Mouse (Mus musculus) hindbrain, postnatal 0 days (tissue): ENCODE data around the gene Cyp1b1. TPM values are rescaled to one million over a fixed set of nuclear protein-coding genes. Genes with fewer than 3 reads are reported as not detected.

ENCODE experiments used
- ATAC-seq: fragments of 200-750 bp; cut with Nextera tagmentation; 2 replicates; pipeline ENCODE4 v1.8.0; 2017; ENCODE audit warnings: mild to moderate bottlenecking, moderate TSS enrichment, moderate library complexity
- DNase-seq: peaks from one replicate; pipeline ENCODE4 v3.0.0-alpha.2; 2015; ENCODE audit warnings: low spot score
- H3K27ac ChIP-seq: fragments of 300-500 bp; sonication (generic); 2 replicates; pipeline ENCODE4 v1.5.1; 2014; ENCODE audit warnings: mild to moderate bottlenecking
- H3K27me3 ChIP-seq: fragments of 300-500 bp; sonication (generic); 2 replicates; pipeline ENCODE4 v1.6.1; 2014; ENCODE audit warnings: low read length, mixed read lengths; ENCODE audit not compliant: insufficient read depth
- H3K36me3 ChIP-seq: fragments of 300-500 bp; sonication (generic); 2 replicates; pipeline ENCODE4 v1.6.1; 2014; ENCODE audit warnings: low read length, mixed read lengths; ENCODE audit not compliant: insufficient read depth
- H3K4me1 ChIP-seq: fragments of 300-500 bp; sonication (generic); 2 replicates; pipeline ENCODE4 v1.6.1; 2014; ENCODE audit warnings: antibody characterized with exemption, low read length, mixed read lengths; ENCODE audit not compliant: insufficient read depth
- H3K4me2 ChIP-seq: fragments of 300-500 bp; sonication (generic); 2 replicates; pipeline ENCODE4 v1.6.1; 2014; ENCODE audit warnings: low read depth, mild to moderate bottlenecking, low read length, moderate library complexity, mixed read lengths
- H3K4me3 ChIP-seq: fragments of 300-500 bp; sonication (generic); 2 replicates; pipeline ENCODE4 v1.5.1; 2014; ENCODE audit warnings: low read length
- H3K9ac ChIP-seq: fragments of 300-500 bp; sonication (generic); replicated peaks from 2 replicates; pipeline ENCODE4 v1.6.1; 2014; ENCODE audit warnings: mild to moderate bottlenecking, low read length, moderate library complexity, mixed read lengths
- H3K9me3 ChIP-seq: fragments of 300-500 bp; sonication (generic); 2 replicates; pipeline ENCODE4 v1.6.1; 2016; ENCODE audit warnings: low read length, mixed read lengths
- CTCF ChIP-seq: IDR thresholded peaks from 2 replicates; pipeline ENCODE4 v1.5.1; 2016; ENCODE audit warnings: antibody characterized with exemption, control low read depth, low read depth
- WGBS: fragments of 180-500 bp; shearing (Covaris S2); extraction: QIAGEN DNeasy Blood & Tissue Kit; methylation state at CpG from one replicate; pipeline ENCODE4 v1.1.7; 2014; 5-methylcytosine and 5-hydroxymethylcytosine counted together
- polyA plus RNA-seq: library from polyadenylated mRNA; unstranded; fragments of >200 nt; fragmentation: Nextera tagmentation; extraction: Ambion mirVana; gene quantifications from 2 replicates; pipeline ENCODE4 v1.2.1, GENCODE M21; 2015
- total RNA-seq: library from RNA; depleted of rRNA; stranded (reverse); fragments of >200 nt; gene quantifications from 2 replicates; pipeline ENCODE4 v1.2.3, GENCODE M21; 2014

Gene Cyp1b1
- total and polyA plus RNA-seq, 2 experiments from 2014 or later: 6.5 to 12.8 TPM

- Histone ChIP-seq H3K4me2 (no peak overlapping the region), H3K9me3 (no peaks in the 10 kb centered on the region), H3K9ac (no peak overlapping the region), H3K4me1 (no peaks in the 10 kb centered on the region), H3K4me3 (no peak overlapping the region), H3K27me3 (no peaks in the 10 kb centered on the region), H3K36me3 (no peaks in the 10 kb centered on the region), H3K27ac (no peak overlapping the region)
- no peak for TF ChIP-seq CTCF
- DNase-seq: no peak
- WGBS: 84% methylated on average over 2 of the region's 2 CpGs
- ATAC-seq: no peak
Observed at GRCm38 (mm10) chr17:79670837-79671236, 44.0 kb downstream of the Cyp1b1 start.

- Histone ChIP-seq H3K36me3 (no peaks in the 10 kb centered on the region), H3K27ac (no peak overlapping the region), H3K4me3 (no peak overlapping the region), H3K9me3 (no peaks in the 10 kb centered on the region), H3K9ac (no peak overlapping the region), H3K4me1 (no peaks in the 10 kb centered on the region), H3K4me2 (no peak overlapping the region), H3K27me3 (no peaks in the 10 kb centered on the region)
- ATAC-seq (no peak), DNase-seq (no peak)
- no peak for TF ChIP-seq CTCF
- 98% methylated on average over 2 of the region's 2 CpGs for WGBS
Observed at GRCm38 (mm10) chr17:79664106-79664417, 50.8 kb downstream of the Cyp1b1 start.

GRCm38 (mm10) chr17:79663393-79664105 is 51.3 kb downstream of the Cyp1b1 start:
- Histone ChIP-seq H3K4me1 (no peaks in the 10 kb centered on the region), H3K36me3 (no peaks in the 10 kb centered on the region), H3K4me2 (no peak overlapping the region), H3K4me3 (no peak overlapping the region), H3K27ac (no peak overlapping the region), H3K27me3 (no peaks in the 10 kb centered on the region), H3K9ac (no peak overlapping the region), H3K9me3 (no peaks in the 10 kb centered on the region)
- peak; percentile 87 for DNase-seq
- peak; percentile 64 for ATAC-seq
- peak; percentile 82 for TF ChIP-seq CTCF
- WGBS: 16% methylated on average over 3 of the region's 3 CpGs

- Histone ChIP-seq H3K9ac (no peak overlapping the region), H3K4me2 (no peak overlapping the region), H3K4me3 (no peak overlapping the region), H3K4me1 (no peaks in the 10 kb centered on the region), H3K27ac (no peak overlapping the region), H3K27me3 (no peaks in the 10 kb centered on the region), H3K36me3 (no peaks in the 10 kb centered on the region), H3K9me3 (no peaks in the 10 kb centered on the region)
- DNase-seq (no peak), ATAC-seq (no peak)
- TF ChIP-seq CTCF: no peak
- 79% methylated on average over 9 of the region's 9 CpGs for WGBS
Observed at GRCm38 (mm10) chr17:79661848-79662247, 53.0 kb downstream of the Cyp1b1 start.

GRCm38 (mm10) chr17:79661387-79661786 is 53.5 kb downstream of the Cyp1b1 start:
- Histone ChIP-seq H3K4me3 (no peak overlapping the region), H3K4me2 (no peak overlapping the region), H3K9ac (no peak overlapping the region), H3K27ac (no peak overlapping the region), H3K9me3 (no peaks in the 10 kb centered on the region), H3K4me1 (no peaks in the 10 kb centered on the region), H3K27me3 (no peaks in the 10 kb centered on the region), H3K36me3 (no peaks in the 10 kb centered on the region)
- WGBS: 43% methylated on average over 7 of the region's 7 CpGs
- ATAC-seq: no peak
- peak; percentile 86 for DNase-seq
- TF ChIP-seq CTCF: peak; percentile 81

GRCm38 (mm10) chr17:79658863-79659262 is 56.0 kb downstream of the Cyp1b1 start:
- Histone ChIP-seq H3K9me3 (no peaks in the 10 kb centered on the region), H3K4me2 (no peak overlapping the region), H3K4me1 (no peaks in the 10 kb centered on the region), H3K36me3 (no peaks in the 10 kb centered on the region), H3K4me3 (no peak overlapping the region), H3K27ac (no peak overlapping the region), H3K9ac (no peak overlapping the region), H3K27me3 (no peaks in the 10 kb centered on the region)
- DNase-seq: no peak
- TF ChIP-seq CTCF: no peak
- no peak for ATAC-seq
- WGBS: 68% methylated on average over 8 of the region's 8 CpGs

GRCm38 (mm10) chr17:79658452-79658851 is 56.4 kb downstream of the Cyp1b1 start:
- no peaks in the 10 kb centered on the region for H3K27me3 ChIP-seq
- H3K4me2 ChIP-seq: no peak overlapping the region
- no peaks in the 10 kb centered on the region for H3K4me1 ChIP-seq
- H3K9me3 ChIP-seq: no peaks in the 10 kb centered on the region
- WGBS: 52% methylated on average over 3 of the region's 3 CpGs
- no peaks in the 10 kb centered on the region for H3K36me3 ChIP-seq
- TF ChIP-seq CTCF: no peak
- ATAC-seq (no peak), DNase-seq (no peak)
- no peak overlapping the region for H3K4me3 ChIP-seq
- no peak overlapping the region for H3K27ac ChIP-seq
- H3K9ac ChIP-seq: no peak overlapping the region
